Mouse (Mus musculus): ENCODE measurements around the gene Ndufc1.
A peak's percentile ranks its signal among the peaks of the same experiment; 100 is the strongest.
"Not testable (repeated sequence)": the region's sequence is repeated elsewhere in the genome, so short reads cannot be mapped to it uniquely, and the experiment has no call there.

Gene Ndufc1

DNA sequence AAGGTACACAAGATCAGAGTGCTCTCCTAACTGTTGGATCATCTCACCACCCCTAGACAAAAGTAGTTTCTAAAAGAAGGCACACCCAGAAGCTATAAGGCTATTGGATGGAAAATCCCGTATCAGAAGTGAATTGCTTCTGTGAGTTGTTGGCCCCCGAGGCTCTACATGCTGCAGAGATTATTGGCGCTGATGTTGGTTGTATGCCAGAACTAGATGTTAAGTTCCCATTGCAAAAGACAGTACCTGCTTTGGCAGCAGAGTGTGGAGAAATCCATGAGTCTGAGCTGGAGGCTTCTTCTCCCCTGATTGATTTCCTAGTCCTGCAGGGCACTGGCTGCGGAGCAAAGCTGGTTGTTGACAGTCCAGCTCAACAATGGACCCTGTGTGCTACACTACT is 40.8 kb downstream of the Ndufc1 start:
- DNase-seq (ENCODE audit: low read depth): no peak

- DNase-seq (ENCODE audit: low read depth): no peak
Measured at GRCm38 (mm10) chr3:51366926-51367325, 41.9 kb downstream of the Ndufc1 start.

DNA sequence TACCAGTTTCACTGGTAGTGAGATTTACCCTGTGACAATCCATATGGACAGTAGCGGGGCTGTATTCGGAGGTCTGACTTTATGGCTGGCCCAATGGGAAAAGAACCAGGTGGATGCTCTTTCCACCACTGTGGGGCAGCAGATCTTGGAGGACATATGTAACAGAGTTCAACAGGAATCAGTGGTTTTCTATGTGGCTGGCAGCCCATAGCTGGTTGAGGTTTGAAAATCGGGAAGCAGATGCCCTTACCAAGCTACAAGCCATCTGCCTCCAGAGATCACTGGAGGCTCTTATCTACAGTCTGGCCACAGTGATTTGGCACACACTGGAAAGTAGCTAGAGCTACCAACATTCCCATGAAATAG is 43.3 kb downstream of the Ndufc1 start:
- DNase-seq (ENCODE audit: low read depth): no peak

DNA sequence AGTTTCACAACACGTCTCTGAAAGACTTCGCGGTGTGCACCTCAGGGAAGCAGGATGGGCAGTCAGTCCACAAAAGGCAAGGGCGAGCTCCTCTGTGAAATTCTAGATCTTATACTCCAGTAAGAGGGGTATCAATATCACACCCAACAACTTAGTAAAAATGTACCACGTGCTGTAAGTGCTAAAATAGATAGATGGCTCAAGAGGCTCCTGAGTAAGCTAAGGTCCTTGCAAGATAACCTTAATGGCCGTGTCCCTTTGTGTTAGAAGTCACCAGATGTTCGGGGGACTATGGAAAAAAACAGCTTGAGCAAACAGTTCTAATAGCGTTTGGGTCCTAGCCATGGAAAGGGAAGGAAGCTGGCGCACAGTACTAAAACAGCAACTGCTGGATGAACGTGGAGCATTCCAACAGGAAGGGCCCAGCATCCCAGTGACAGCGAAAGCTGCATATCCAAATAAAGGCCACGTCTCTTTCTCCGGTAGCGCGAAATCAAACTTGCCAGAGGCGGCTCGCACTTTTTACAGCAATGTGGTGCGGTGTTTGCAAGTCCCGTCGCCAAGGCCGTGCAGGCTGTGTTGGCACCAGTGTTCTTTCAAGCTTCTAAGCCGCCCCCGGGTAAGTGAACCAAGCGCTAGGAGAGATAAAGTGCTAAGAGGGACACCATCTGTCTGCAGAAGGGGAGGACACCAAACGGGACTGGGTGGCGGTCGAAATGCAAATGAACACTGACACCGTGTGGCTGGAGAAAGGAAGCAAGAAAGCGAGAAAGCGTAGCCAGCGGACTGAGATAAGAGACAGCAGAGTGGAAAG is 43.9 kb downstream of the Ndufc1 start:
- peak; percentile 88 for DNase-seq (ENCODE audit: low read depth)

- no peak for DNase-seq (ENCODE audit: low read depth)
Measured at GRCm38 (mm10) chr3:51361066-51361465, 47.7 kb downstream of the Ndufc1 start.

- DNase-seq (ENCODE audit: low read depth): no peak
Measured at GRCm38 (mm10) chr3:51359558-51360307, 49.1 kb downstream of the Ndufc1 start.

DNA sequence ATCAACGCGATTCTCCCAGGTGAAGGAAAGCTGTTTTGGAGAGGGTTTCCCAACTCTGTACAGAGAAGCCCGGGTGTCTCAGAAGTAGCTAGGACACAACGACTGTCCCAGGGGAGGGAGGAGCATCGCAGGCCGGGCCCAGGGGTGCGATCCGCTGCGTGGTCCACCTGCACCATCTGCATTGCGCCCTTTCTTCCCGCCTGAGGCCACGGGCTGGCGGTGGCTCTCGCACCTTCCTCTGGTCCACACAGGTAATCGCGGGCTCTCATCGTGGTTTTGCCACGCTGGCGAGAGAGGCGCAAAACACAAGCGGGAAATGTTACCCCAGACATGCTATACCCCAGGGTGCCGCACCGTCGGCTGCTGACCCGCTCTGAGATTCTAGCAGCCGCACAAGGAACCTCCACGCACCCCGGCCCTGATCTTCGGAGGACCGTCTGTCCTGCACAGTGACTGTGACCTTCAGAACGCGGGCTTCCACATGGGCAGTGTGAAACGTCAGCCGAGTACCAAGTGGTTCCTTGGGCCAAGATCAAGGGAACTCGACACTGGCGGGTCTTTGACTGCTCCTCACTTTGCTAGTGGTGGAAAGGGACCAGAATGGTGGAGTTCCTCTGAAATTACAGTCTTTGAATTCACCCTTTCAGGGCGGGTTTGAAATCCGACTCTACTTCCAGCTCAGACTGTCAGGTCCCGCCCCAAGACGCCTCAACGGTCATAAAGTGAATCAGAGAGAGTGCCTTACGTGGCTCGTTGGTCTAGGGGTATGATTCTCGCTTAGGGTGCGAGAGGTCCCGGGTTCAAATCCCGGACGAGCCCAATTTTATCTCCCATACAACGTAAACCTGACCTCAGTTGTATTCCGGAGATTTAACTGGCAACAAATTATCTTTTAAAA is 49.9 kb downstream of the Ndufc1 start:
- DNase-seq (ENCODE audit: low read depth): peak; percentile 89

DNA sequence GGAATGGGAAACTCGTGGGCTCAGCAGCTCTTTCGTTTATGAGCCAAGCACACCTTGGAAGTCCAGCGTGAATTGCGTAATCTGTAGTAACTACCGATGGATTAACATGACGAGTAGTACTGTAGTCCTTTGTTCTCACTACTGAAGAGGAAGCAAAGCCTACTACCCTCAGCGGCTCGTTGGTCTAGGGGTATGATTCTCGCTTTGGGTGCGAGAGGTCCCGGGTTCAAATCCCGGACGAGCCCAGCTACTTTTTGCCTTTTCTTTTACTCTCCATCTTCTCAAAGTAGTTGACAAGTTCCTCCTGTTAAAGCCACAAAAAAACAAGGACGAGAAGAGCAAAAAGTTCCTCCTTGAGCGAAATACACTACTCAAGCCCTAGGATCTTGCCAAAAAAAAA is 50.6 kb downstream of the Ndufc1 start:
- DNase-seq (ENCODE audit: low read depth): peak; percentile 86

DNA sequence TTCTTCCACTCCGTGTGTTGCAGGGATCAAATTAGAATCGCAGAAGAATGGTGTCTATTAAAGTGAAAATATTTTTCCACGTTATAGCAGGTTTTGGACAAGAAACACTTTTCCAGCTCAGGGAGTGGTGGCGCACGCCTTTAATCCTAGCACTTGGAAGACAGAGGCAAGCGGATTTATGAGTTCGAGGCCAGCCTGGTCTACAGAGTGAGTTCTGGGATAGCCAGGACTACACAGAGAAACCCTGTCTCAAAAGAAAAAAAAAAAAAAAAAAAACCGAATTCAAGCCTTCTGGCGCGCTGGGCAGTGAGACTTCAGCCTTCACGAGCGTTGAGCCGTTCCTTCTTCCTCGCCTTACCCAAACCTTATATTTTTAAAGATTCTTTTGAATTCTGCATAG is 51.2 kb downstream of the Ndufc1 start:
- DNase-seq (ENCODE audit: low read depth): no peak

DNA sequence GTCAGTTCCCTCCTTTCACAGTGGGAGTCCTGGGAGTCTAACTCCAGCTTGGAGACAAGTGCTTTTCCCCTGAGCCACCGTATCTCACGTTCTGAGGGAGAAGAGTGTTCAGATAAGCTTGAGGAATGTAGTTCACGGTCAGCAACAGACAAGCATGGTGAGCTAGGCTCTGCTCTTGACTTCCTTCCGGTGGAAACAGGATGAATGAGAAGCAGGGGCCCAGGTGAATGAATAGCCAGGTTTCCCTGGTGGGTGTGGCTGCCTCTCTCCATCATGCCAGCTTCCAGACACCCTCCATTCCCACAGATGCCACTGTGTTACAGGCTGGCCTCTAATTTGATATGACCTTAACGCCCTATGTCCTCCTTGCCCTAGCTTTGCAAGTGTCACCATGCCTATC is 51.7 kb downstream of the Ndufc1 start:
- no peak for DNase-seq (ENCODE audit: low read depth)

- not testable (repeated sequence) for DNase-seq (ENCODE audit: low read depth)
Measured at GRCm38 (mm10) chr3:51354956-51355355, 53.8 kb downstream of the Ndufc1 start.

Measured in naive thymus-derived CD4-positive, alpha-beta T cell, adult 2 months (primary cell).